Mouse (Mus musculus) heart, embryonic 14.5 days (tissue): ENCODE results near the gene Ptpn6. TPM values are rescaled to one million over a fixed set of nuclear protein-coding genes. Genes with fewer than 3 reads are reported as not detected.

Source experiments
- ATAC-seq: fragments of 200-750 bp; cut with Nextera tagmentation; 2 replicates; pipeline ENCODE4 v1.8.0; 2017; ENCODE audit warnings: low read depth, moderate TSS enrichment; ENCODE audit not compliant: insufficient number of reproducible peaks, insufficient read depth, low FRiP score
- H3K27ac ChIP-seq, 2 experiments: fragments of 200-500 bp in 1 of 2; fragments of 300-500 bp in 1 of 2; sonication (generic) in 1 of 2; replicated peaks in 1 of 2; 2 replicates each; pipeline ENCODE4 v1.5.1; 2012 to 2014; ENCODE audit warnings: low read depth in 2 of 2, low read length in 2 of 2, control low read depth in 1 of 2, mild to moderate bottlenecking in 1 of 2, mixed read lengths in 1 of 2; ENCODE audit not compliant: control insufficient read depth in 1 of 2, insufficient read depth in 1 of 2
- H3K27me3 ChIP-seq: fragments of 300-500 bp; sonication (generic); 2 replicates; pipeline ENCODE4 v1.6.1; 2014; ENCODE audit warnings: mild to moderate bottlenecking, low read length, control low read depth; ENCODE audit not compliant: control insufficient read depth, insufficient read depth
- H3K36me3 ChIP-seq: fragments of 300-500 bp; sonication (generic); 2 replicates; pipeline ENCODE4 v1.6.1; 2014; ENCODE audit warnings: mild to moderate bottlenecking, control low read depth, low read length, mixed read lengths; ENCODE audit not compliant: control insufficient read depth, insufficient read depth
- H3K4me1 ChIP-seq, 2 experiments: fragments of 200-500 bp in 1 of 2; fragments of 300-500 bp in 1 of 2; sonication (generic) in 1 of 2; 2 replicates each; pipeline ENCODE4 v1.6.1; 2012 to 2014; ENCODE audit warnings: low read length in 2 of 2, control low read depth in 1 of 2, mixed read lengths in 1 of 2; ENCODE audit not compliant: control insufficient read depth in 2 of 2, insufficient read depth in 2 of 2
- H3K4me2 ChIP-seq: fragments of 300-500 bp; sonication (generic); 2 replicates; pipeline ENCODE4 v1.6.1; 2014; ENCODE audit warnings: mild to moderate bottlenecking, low read length
- H3K4me3 ChIP-seq, 2 experiments: fragments of 200-500 bp in 1 of 2; fragments of 300-500 bp in 1 of 2; sonication (generic) in 1 of 2; 2 replicates each; pipeline ENCODE4 v1.5.1; 2012 to 2014; ENCODE audit warnings: low read length in 2 of 2, mild to moderate bottlenecking in 2 of 2, control low read depth in 1 of 2, low read depth in 1 of 2, moderate library complexity in 1 of 2; ENCODE audit not compliant: control insufficient read depth in 1 of 2, insufficient read depth in 1 of 2
- H3K9ac ChIP-seq: fragments of 300-500 bp; sonication (generic); 2 replicates; pipeline ENCODE4 v1.6.1; 2014; ENCODE audit warnings: mild to moderate bottlenecking, low read length
- H3K9me3 ChIP-seq: fragments of 300-500 bp; sonication (generic); 2 replicates; pipeline ENCODE4 v1.6.1; 2016; ENCODE audit warnings: low read length, control low read depth; ENCODE audit not compliant: control insufficient read depth
- WGBS: fragments of 180-500 bp; shearing (Covaris S2); extraction: QIAGEN DNeasy Blood & Tissue Kit; methylation state at CpG from one replicate; pipeline ENCODE4 v1.1.7; 2014; 5-methylcytosine and 5-hydroxymethylcytosine counted together
- polyA plus RNA-seq: library from polyadenylated mRNA; unstranded; fragments of >200 nt; fragmentation: Nextera tagmentation; extraction: Ambion mirVana; gene quantifications from 2 replicates; pipeline ENCODE4 v1.2.1, GENCODE M21; 2014

The Ptpn6 gene
- polyA plus RNA-seq, 1 experiment from 2014 or later: 4.9 TPM

- no peak overlapping the region for H3K27ac ChIP-seq
- no peak overlapping the region for H3K9ac ChIP-seq
- H3K27me3 ChIP-seq: no peaks in the 10 kb centered on the region
- no peak for ATAC-seq
- H3K4me2 ChIP-seq: no peak overlapping the region
- peaks cover 6 to 9% of the 10 kb centered on the region in 2 experiments; a peak in 3 of 4 replicates for H3K4me1 ChIP-seq
- WGBS: 87% methylated on average over 3 of the region's 3 CpGs
- H3K4me3 ChIP-seq: no peak overlapping the region
- H3K36me3 ChIP-seq: 0 out of 2 replicates have a peak, but pooled peaks cover 3% of the 10 kb centered on the region
- no peaks in the 10 kb centered on the region for H3K9me3 ChIP-seq
These were observed 4.1 kb downstream of the Ptpn6 start for GRCm38 (mm10) chr6:124734417-124734816.

- H3K27ac ChIP-seq: 0 out of 4 replicates have a peak overlapping the region, but pooled peaks of 1 of the 2 experiments have one; percentile 3
- H3K27me3 ChIP-seq: no peaks in the 10 kb centered on the region
- H3K4me2 ChIP-seq: no peak overlapping the region
- H3K4me3 ChIP-seq: no peak overlapping the region; a peak in 1 of 4 replicates
- no peaks in the 10 kb centered on the region for H3K9me3 ChIP-seq
- 56% methylated on average over 19 of the region's 19 CpGs for WGBS
- H3K4me1 ChIP-seq: 0 out of 4 replicates have a peak, but pooled peaks cover 0 to 2% of the 10 kb centered on the region in 2 experiments
- H3K9ac ChIP-seq: no peak overlapping the region
- no peaks in the 10 kb centered on the region for H3K36me3 ChIP-seq
- 0 out of 2 replicates have a peak, but pooled peaks have one; percentile 15 for ATAC-seq
These were observed 5.8 kb downstream of the Ptpn6 start for GRCm38 (mm10) chr6:124732476-124733370.

GRCm38 (mm10) chr6:124731038-124731437 is 7.5 kb downstream of the Ptpn6 start:
- no peak overlapping the region for H3K4me2 ChIP-seq
- no peak for ATAC-seq
- no peak overlapping the region for H3K27ac ChIP-seq
- 0 out of 4 replicates have a peak, but pooled peaks cover 0 to 2% of the 10 kb centered on the region in 2 experiments for H3K4me1 ChIP-seq
- 83% methylated on average over 7 of the region's 7 CpGs for WGBS
- no peak overlapping the region for H3K4me3 ChIP-seq
- H3K9ac ChIP-seq: no peak overlapping the region
- no peaks in the 10 kb centered on the region for H3K27me3 ChIP-seq
- no peaks in the 10 kb centered on the region for H3K9me3 ChIP-seq
- H3K36me3 ChIP-seq: no peaks in the 10 kb centered on the region

- Histone ChIP-seq H3K27ac (no peak overlapping the region), H3K4me2 (no peak overlapping the region)
- no peak for ATAC-seq
These were observed 8.4 kb downstream of the Ptpn6 start for GRCm38 (mm10) chr6:124729850-124730705.

GRCm38 (mm10) chr6:124728621-124729020 is 9.9 kb downstream of the Ptpn6 start:
- Histone ChIP-seq H3K4me1 (0 out of 4 replicates have a peak, but pooled peaks cover 0 to 2% of the 10 kb centered on the region in 2 experiments), H3K9me3 (no peaks in the 10 kb centered on the region), H3K4me3 (no peak overlapping the region), H3K4me2 (no peak overlapping the region), H3K27me3 (no peaks in the 10 kb centered on the region), H3K36me3 (no peaks in the 10 kb centered on the region), H3K9ac (no peak overlapping the region), H3K27ac (no peak overlapping the region)
- ATAC-seq: no peak
- 80% methylated on average over 10 of the region's 10 CpGs for WGBS

More at GRCm38 (mm10) chr6:124729850-124730705, 8.4 kb downstream of the Ptpn6 start:
- Histone ChIP-seq H3K36me3 (no peaks in the 10 kb centered on the region), H3K4me1 (0 out of 4 replicates have a peak, but pooled peaks cover 0 to 2% of the 10 kb centered on the region in 2 experiments), H3K9ac (no peak overlapping the region), H3K27me3 (no peaks in the 10 kb centered on the region), H3K4me3 (no peak overlapping the region), H3K9me3 (no peaks in the 10 kb centered on the region)
- 66% methylated on average over 8 of the region's 8 CpGs for WGBS

- no peak overlapping the region for H3K4me3 ChIP-seq
- no peak overlapping the region for H3K4me2 ChIP-seq
- WGBS: 84% methylated on average over 10 of the region's 10 CpGs
- no peaks in the 10 kb centered on the region for H3K4me1 ChIP-seq
- H3K36me3 ChIP-seq: no peaks in the 10 kb centered on the region
- H3K27ac ChIP-seq: no peak overlapping the region
- no peak for ATAC-seq
- H3K9ac ChIP-seq: no peak overlapping the region
- no peaks in the 10 kb centered on the region for H3K9me3 ChIP-seq
- no peaks in the 10 kb centered on the region for H3K27me3 ChIP-seq
These were observed 14.0 kb downstream of the Ptpn6 start for GRCm38 (mm10) chr6:124724472-124724871.

- Histone ChIP-seq H3K27ac (no peak overlapping the region), H3K4me3 (no peak overlapping the region), H3K27me3 (no peaks in the 10 kb centered on the region), H3K9ac (no peak overlapping the region), H3K9me3 (no peaks in the 10 kb centered on the region), H3K4me2 (no peak overlapping the region), H3K36me3 (no peaks in the 10 kb centered on the region), H3K4me1 (peaks cover 0 to 3% of the 10 kb centered on the region in 2 experiments; a peak in 1 of 4 replicates)
- WGBS: 72% methylated on average over 8 of the region's 8 CpGs
- no peak for ATAC-seq
These were observed 15.0 kb downstream of the Ptpn6 start for GRCm38 (mm10) chr6:124723541-124723940.
